Mouse (Mus musculus): ENCODE data around the gene Krt80. TPM values are rescaled to one million over a fixed set of nuclear protein-coding genes. Genes with fewer than 3 reads are reported as not detected.

The Krt80 gene
- not detected for total RNA-seq (2023)

DNA sequence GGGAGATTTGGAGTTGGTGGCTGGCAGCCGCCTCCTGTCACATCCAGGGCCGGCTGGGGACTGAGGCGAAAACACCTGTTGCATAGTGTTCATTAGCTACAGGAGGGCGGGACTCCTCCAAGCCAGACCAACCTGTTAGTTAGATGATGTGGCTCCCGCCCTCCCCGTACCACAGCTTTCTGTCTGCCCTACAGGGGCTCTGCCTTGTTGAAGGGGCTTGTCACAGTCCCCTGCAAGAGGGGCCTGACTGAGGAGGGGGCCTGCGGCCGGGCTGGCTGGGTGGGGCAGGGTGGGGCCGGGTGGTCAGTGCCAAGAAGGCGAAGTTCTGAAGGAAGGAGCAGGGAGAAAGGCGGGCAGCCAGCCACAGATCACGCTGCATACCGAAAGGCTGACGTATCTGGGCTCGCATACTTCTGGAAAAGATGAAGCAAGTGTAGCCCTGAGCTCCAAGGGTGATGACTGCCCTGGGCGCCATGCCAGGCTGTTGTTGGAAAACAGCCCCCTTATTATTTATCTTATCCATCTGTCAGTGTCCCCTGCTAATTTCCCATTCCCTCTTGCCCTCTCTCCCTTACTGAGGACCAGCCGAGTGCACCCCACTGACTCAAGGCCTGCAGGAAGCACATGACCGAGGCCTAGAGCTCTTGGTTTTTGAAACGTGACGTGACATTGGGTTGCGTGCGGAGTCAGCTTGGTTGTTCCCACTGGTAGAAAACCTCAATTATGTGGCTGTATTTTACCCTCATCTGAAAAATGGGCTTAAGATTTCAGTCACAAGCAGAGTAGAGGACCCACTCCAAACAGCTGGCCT lies at the start of gene Krt80:
Krt80 (minus strand) TSS at position 62 of the 811 bp plus-strand sequence.

DNA sequence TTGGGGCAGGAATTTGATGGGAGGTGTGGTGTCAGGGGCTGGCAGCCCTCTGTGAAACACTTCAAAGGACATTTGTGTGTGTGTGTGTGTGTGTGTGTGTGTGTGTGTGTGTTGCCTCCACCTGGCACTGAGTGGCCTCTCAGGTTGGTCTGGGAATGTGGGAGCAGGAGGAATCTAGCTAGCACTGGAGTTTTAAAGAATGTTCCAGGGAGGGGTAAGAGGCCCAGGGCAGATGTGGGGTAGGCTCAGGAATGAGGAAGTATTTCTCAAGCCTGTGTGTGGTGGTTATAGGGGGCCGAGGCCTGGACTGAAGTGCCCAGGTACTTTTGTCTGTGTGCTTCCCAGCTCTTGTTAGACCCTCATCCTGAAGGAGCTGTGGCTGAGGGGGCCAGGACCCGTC lies 40.8 kb upstream of the Krt80 start, which contains the start of gene Krt7:
Krt7 (plus strand) TSS at position 269 of the 400 bp plus-strand sequence.

Other genes with a start within 250 kb of the Krt80 start
- 1 to 10 TPM in 1 of 2 experiments, under 1 TPM in 1; 0.99 to 2.0 TPM for gene Acvrl1, start 241.6 kb downstream of the Krt80 start, total RNA-seq (2023)
- 10 to 100 TPM; 22.8 to 30.3 TPM for gene Acvr1b, start 196.1 kb downstream of the Krt80 start, total RNA-seq (2023)
- 10 to 100 TPM in 1 of 2 experiments, 1 to 10 TPM in 1; 5.9 to 13.9 TPM for gene Grasp, start 146.0 kb downstream of the Krt80 start, total RNA-seq (2023)
- 100 to 1,000 TPM; 248 to 368 TPM for gene Nr4a1, start 115.9 kb downstream of the Krt80 start, total RNA-seq (2023)
- gene Atg101, start 85.9 kb downstream of the Krt80 start, total RNA-seq (2023) = 10 to 100 TPM; 75.5 to 76.0 TPM
- 1 to 10 TPM in 1 of 2 experiments, not detected in 1; 1.0 TPM for gene 6030408B16Rik, start 77.0 kb downstream of the Krt80 start, total RNA-seq (2023)
- not detected for gene Krt7, start 40.9 kb upstream of the Krt80 start, total RNA-seq (2023)
- gene Krt87, start 68.6 kb upstream of the Krt80 start, total RNA-seq (2023) = not detected
- not detected for gene Krt88, start 77.6 kb upstream of the Krt80 start, total RNA-seq (2023)
- not detected for gene Krt81, start 93.6 kb upstream of the Krt80 start, total RNA-seq (2023)
- not detected for gene Krt86, start 103.3 kb upstream of the Krt80 start, total RNA-seq (2023)
- not detected for gene Krt83, start 121.3 kb upstream of the Krt80 start, total RNA-seq (2023)
- gene Gm49425, start 147.1 kb upstream of the Krt80 start, total RNA-seq (2023) = not detected
- gene Krt84, start 162.7 kb upstream of the Krt80 start, total RNA-seq (2023) = not detected
- not detected for gene Krt82, start 180.5 kb upstream of the Krt80 start, total RNA-seq (2023)
- gene Krt90, start 192.8 kb upstream of the Krt80 start, total RNA-seq (2023) = not detected
- gene Krt75, start 203.7 kb upstream of the Krt80 start, total RNA-seq (2023) = not detected